8 mouse cellular contexts compared by ENCODE assay signal in the genomic region with DNA sequence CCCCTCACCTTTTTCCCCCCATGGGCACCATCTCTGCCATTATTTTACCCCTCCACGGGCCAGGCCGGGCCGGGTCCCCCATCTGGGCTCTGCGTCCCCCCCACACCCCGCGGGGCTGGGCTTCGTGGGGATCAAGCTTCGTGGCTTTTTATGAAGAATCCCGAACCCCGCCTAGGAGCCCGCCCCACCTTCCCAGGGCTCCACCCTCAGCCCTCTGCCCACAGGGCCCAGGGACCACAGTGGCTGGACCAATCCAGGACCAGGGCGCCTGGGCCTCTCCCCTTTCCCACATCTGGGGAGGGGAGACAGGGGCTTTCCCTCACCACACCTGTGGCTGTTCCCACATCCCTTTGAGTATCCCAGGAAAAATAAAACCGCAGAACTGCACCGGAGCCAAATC. TPM values are rescaled to one million over a fixed set of nuclear protein-coding genes. Genes with fewer than 3 reads are reported as not detected.
DNase-seq lines count a peak whose midpoint lies in the region; ATAC-seq and TF ChIP-seq lines count a peak whose summit lies in the region.

No protein-coding gene starts in this region.

- no peak for DNase-seq in heart, adult 11 months
- no peak for DNase-seq in CH12.LX (ENCODE audit: extremely low read depth)
- DNase-seq in forebrain, embryonic 14.5 days (ENCODE audit: low spot score) = no peak
- no peak for DNase-seq in spleen, postnatal 36 days (ENCODE audit: low spot score in 2 of 2)
- no peak for DNase-seq in layer of hippocampus, adult 9-10 months (ENCODE audit: low spot score)

- no peak for TF ChIP-seq POLR2A in CH12.LX (IDR thresholded peaks at IDR 0.05; ENCODE audit: low read depth, low read length)

- dilution Hi-C loops in CH12.LX (cut with MboI; ENCODE audit: extremely low pct_ligation_motif_present, extremely low pct_unique_long_range_greater_than_20kb, low sequenced_read_pairs) = no loop called here

- no peak overlapping the region for H3K27ac ChIP-seq in heart, embryonic 11.5 days (ENCODE audit: low read depth, low read length)
- H3K27ac ChIP-seq in CH12.LX (ENCODE audit: insufficient read depth, low read depth) = no peak overlapping the region
- H3K27ac ChIP-seq in forebrain, embryonic 14.5 days (ENCODE audit: low read depth, low read length) = peak overlapping the region; percentile 65; the same call in 1 of the 2 replicates
- no peak overlapping the region for H3K27ac ChIP-seq in liver, embryonic 16.5 days (ENCODE audit: low read length)

- no peaks in the 10 kb centered on the region for H3K36me3 ChIP-seq in heart, embryonic 11.5 days (ENCODE audit: control insufficient read depth, insufficient read depth, low read length)
- H3K36me3 ChIP-seq in CH12.LX (replicated peaks in 1 of 2; ENCODE audit: control insufficient read depth in 1 of 2, insufficient read depth in 1 of 2, low read length in 1 of 2) = no peaks in the 10 kb centered on the region
- H3K36me3 ChIP-seq in forebrain, embryonic 14.5 days (ENCODE audit: control insufficient read depth, insufficient read depth, low read length) = no peaks in the 10 kb centered on the region
- no peaks in the 10 kb centered on the region for H3K36me3 ChIP-seq in liver, embryonic 16.5 days (ENCODE audit: control insufficient read depth, insufficient read depth)

- WGBS in heart, embryonic 11.5 days (ENCODE audit: insufficient replicate concordance) = 2% methylated on average over 14 of the region's 14 CpGs
- WGBS in forebrain, embryonic 14.5 days = 3% methylated on average over 14 of the region's 14 CpGs
- WGBS in liver, embryonic 16.5 days (ENCODE audit: insufficient replicate concordance) = 5% methylated on average over 14 of the region's 14 CpGs

- no peak for TF ChIP-seq EP300 in CH12.LX (IDR thresholded peaks at IDR 0.05; ENCODE audit: low read length)

- peak overlapping the region; percentile 62; the same call in 1 of the 2 replicates for H3K9ac ChIP-seq in heart, embryonic 11.5 days (ENCODE audit: low read depth, low read length)
- peak overlapping the region; percentile 50; the same call in 1 of the 2 replicates for H3K9ac ChIP-seq in CH12.LX (ENCODE audit: insufficient read depth, low read depth)
- H3K9ac ChIP-seq in forebrain, embryonic 14.5 days (ENCODE audit: low read length) = peak overlapping the region; percentile 79
- no peak overlapping the region for H3K9ac ChIP-seq in liver, embryonic 16.5 days (ENCODE audit: low read depth, low read length)

- H3K27me3 ChIP-seq in heart, embryonic 11.5 days (ENCODE audit: control insufficient read depth, insufficient read depth, low read length) = peaks cover 53% of the 10 kb centered on the region
- peaks cover 79% of the 10 kb centered on the region for H3K27me3 ChIP-seq in CH12.LX (replicated peaks)
- H3K27me3 ChIP-seq in forebrain, embryonic 14.5 days (replicated peaks; ENCODE audit: control insufficient read depth, insufficient read depth, low read length) = no peaks in the 10 kb centered on the region
- peaks cover 21% of the 10 kb centered on the region for H3K27me3 ChIP-seq in liver, embryonic 16.5 days (ENCODE audit: control insufficient read depth, insufficient read depth, low read depth, low read length)

- no peaks in the 10 kb centered on the region for H3K79me2 ChIP-seq in CH12.LX (replicated peaks; ENCODE audit: control insufficient read depth, extremely low read depth, insufficient read depth, poor library complexity, severe bottlenecking)

- 0 out of 2 replicates have a peak, but pooled peaks cover 3% of the 10 kb centered on the region for H3K4me1 ChIP-seq in heart, embryonic 11.5 days (ENCODE audit: control insufficient read depth, insufficient read depth, low read length)
- H3K4me1 ChIP-seq in CH12.LX (ENCODE audit: control insufficient read depth in 1 of 2, insufficient read depth in 2 of 2) = peaks cover 3 to 6% of the 10 kb centered on the region in 2 experiments; a peak in 3 of 4 replicates
- peaks cover 26% of the 10 kb centered on the region for H3K4me1 ChIP-seq in forebrain, embryonic 14.5 days (ENCODE audit: control insufficient read depth, insufficient read depth, low read length)
- peaks cover 3% of the 10 kb centered on the region for H3K4me1 ChIP-seq in liver, embryonic 16.5 days (ENCODE audit: control insufficient read depth, low read depth, low read length)

- H3K9me3 ChIP-seq in heart, embryonic 11.5 days (replicated peaks; ENCODE audit: control insufficient read depth, low read length) = no peaks in the 10 kb centered on the region
- H3K9me3 ChIP-seq in CH12.LX (replicated peaks; ENCODE audit: low read length) = no peaks in the 10 kb centered on the region
- no peaks in the 10 kb centered on the region for H3K9me3 ChIP-seq in forebrain, embryonic 14.5 days (replicated peaks; ENCODE audit: control insufficient read depth, low read length)
- no peaks in the 10 kb centered on the region for H3K9me3 ChIP-seq in liver, embryonic 16.5 days (replicated peaks; ENCODE audit: control insufficient read depth, low read length)

- in situ Hi-C loops in CH12.LX (cut with MboI; ENCODE audit: low pct_ligation_motif_present, low pct_unique_long_range_greater_than_20kb, low sequenced_read_pairs) = no loop called here

- no peak for TF ChIP-seq RAD21 in CH12.LX (IDR thresholded peaks at IDR 0.05; ENCODE audit: low read depth, low read length)

- H3K4me3 ChIP-seq in heart, embryonic 11.5 days (ENCODE audit: low read depth, low read length) = peak overlapping the region; percentile 47
- H3K4me3 ChIP-seq in CH12.LX (replicated peaks in 1 of 3; ENCODE audit: low read depth in 2 of 3, low read length in 2 of 3, poor library complexity in 1 of 3) = peak overlapping the region in 2 of 3 experiments; percentile 49 to 59
- peak overlapping the region; percentile 48 for H3K4me3 ChIP-seq in forebrain, embryonic 14.5 days (ENCODE audit: low read depth, low read length)
- peak overlapping the region; percentile 52 for H3K4me3 ChIP-seq in liver, embryonic 16.5 days (ENCODE audit: low read depth, low read length)

- no peak for TF ChIP-seq CTCF in CH12.LX (conservative IDR thresholded peaks at IDR 0.05 in 1 of 2, IDR thresholded peaks at IDR 0.05 in 1 of 2; ENCODE audit: low read depth in 2 of 2, low read length in 2 of 2)

- no peak for ATAC-seq in heart, embryonic 11.5 days (replicated peaks; ENCODE audit: insufficient number of reproducible peaks, low FRiP score, low TSS enrichment)
- ATAC-seq in forebrain, embryonic 14.5 days = 0 out of 2 replicates have a peak, but pooled peaks have one; percentile 7
- ATAC-seq in liver, embryonic 16.5 days (ENCODE audit: low read depth) = no peak
- no peak for ATAC-seq in frontal cortex, adult (ENCODE audit: low TSS enrichment)

- peak overlapping the region; percentile 91 for H3K4me2 ChIP-seq in heart, embryonic 11.5 days
- peak overlapping the region; percentile 89 for H3K4me2 ChIP-seq in CH12.LX (ENCODE audit: insufficient read depth, low read depth, poor library complexity, severe bottlenecking)
- peak overlapping the region; percentile 97 for H3K4me2 ChIP-seq in forebrain, embryonic 14.5 days (ENCODE audit: low read length)
- H3K4me2 ChIP-seq in liver, embryonic 16.5 days (ENCODE audit: low read depth, low read length) = peak overlapping the region; percentile 73

TF ChIP-seq in CH12.LX, 34 proteins besides CTCF, POLR2A, EP300 and RAD21:
- TF ChIP-seq RCOR1 (conservative IDR thresholded peaks at IDR 0.05; ENCODE audit: low read depth, low read length) (no peak), UBTF (IDR thresholded peaks at IDR 0.05; ENCODE audit: low read depth, low read length) (no peak), ZC3H11A (IDR thresholded peaks at IDR 0.05; ENCODE audit: low read depth, low read length) (no peak), E2F4 (IDR thresholded peaks at IDR 0.05; ENCODE audit: insufficient replicate concordance, low read depth, low read length) (no peak), ZKSCAN1 (IDR thresholded peaks at IDR 0.05; ENCODE audit: borderline replicate concordance, low read depth, low read length) (no peak), MAFK (IDR thresholded peaks at IDR 0.05; ENCODE audit: insufficient replicate concordance, low read length) (no peak), GABPA (IDR thresholded peaks at IDR 0.05; ENCODE audit: insufficient replicate concordance, low read depth, low read length) (no peak), MAX (IDR thresholded peaks at IDR 0.05; ENCODE audit: low read length) (no peak), USF2 (conservative IDR thresholded peaks at IDR 0.05; ENCODE audit: low read depth, low read length) (no peak), SIN3A (IDR thresholded peaks at IDR 0.05; ENCODE audit: low read length) (no peak), MEF2A (IDR thresholded peaks at IDR 0.05; ENCODE audit: borderline replicate concordance, low read depth, low read length) (no peak), IRF4 (IDR thresholded peaks at IDR 0.05; ENCODE audit: low read depth, low read length) (no peak)

RNA-seq across cellular contexts. Expression of a gene that starts 7.0 kb away (rescaled TPM):
- 62.2 and 67.7 TPM in 2 replicates for polyA plus RNA-seq in heart, embryonic 11.5 days (2014; fragmentation: Nextera tagmentation; extraction: Ambion mirVana)
- total RNA-seq in CH12.LX (2012; rRNA removed) (33.6 and 36.6 TPM in 2 replicates), CH12.LX (2014; rRNA removed) (28.7 and 31.3 TPM in 2 replicates)
- 27.7 and 30.9 TPM in 2 replicates for polyA plus RNA-seq in CH12.LX (2012; ENCODE audit: insufficient read length, low read depth)
- 53.2 and 61.1 TPM in 2 replicates for polyA plus RNA-seq in forebrain, embryonic 14.5 days (2014; fragmentation: Nextera tagmentation; extraction: Ambion mirVana)
- 24.5 and 24.6 TPM in 2 replicates for polyA plus RNA-seq in liver, embryonic 16.5 days (2015; fragmentation: Nextera tagmentation; extraction: Ambion mirVana)
